Mouse (Mus musculus) embryo, embryonic 10 days (tissue): Measurements from ENCODE around the gene Gm45021.

Source experiments
- DNase-seq: peaks from one replicate; pipeline ENCODE4 v3.0.0-alpha.2; 2015; ENCODE audit warnings: low spot score

Gm45021 gene

DNA sequence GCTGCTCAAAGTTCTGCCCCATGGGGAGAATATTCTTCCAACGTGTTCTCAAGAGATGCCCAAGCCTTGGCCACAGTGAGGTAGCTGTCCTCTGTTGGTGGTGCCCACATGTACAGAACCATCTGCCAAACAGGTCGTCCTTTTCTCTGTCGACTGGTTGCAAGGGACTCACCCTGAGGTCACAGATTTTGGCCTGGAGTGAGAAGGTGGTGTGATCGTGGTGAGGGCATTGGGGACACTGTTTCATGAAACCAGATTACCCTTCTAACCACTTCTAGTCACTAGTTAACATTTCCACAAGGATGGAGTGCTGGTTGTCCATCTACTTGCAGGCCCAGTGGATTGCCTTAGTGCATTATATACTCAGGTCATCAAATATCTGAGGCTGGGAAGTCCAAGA is 59.4 kb downstream of the Gm45021 start:
- DNase-seq, result no peak

GRCm38 (mm10) chr6:48650041-48650440 is 60.6 kb downstream of the Gm45021 start:
- no peak for DNase-seq

- no peak for DNase-seq
Measured at GRCm38 (mm10) chr6:48658721-48659120, 69.3 kb downstream of the Gm45021 start.
